Mouse (Mus musculus) lung, adult 2 months (tissue): Measurements from ENCODE around the gene Bmp7. TPM values are rescaled to one million over a fixed set of nuclear protein-coding genes. Genes with fewer than 3 reads are reported as not detected.

ENCODE experiments used
- DNase-seq: peaks from one replicate; pipeline ENCODE4 v3.0.0; 2022
- H3K4me1 ChIP-seq: fragments of 200-500 bp; 2 replicates; pipeline ENCODE4 v1.6.1; 2011; ENCODE audit warnings: low read length; ENCODE audit not compliant: control insufficient read depth, insufficient read depth
- H3K4me3 ChIP-seq: fragments of 200-500 bp; replicated peaks from 2 replicates; pipeline ENCODE3; 2011; ENCODE audit warnings: low read depth, mild to moderate bottlenecking, control low read depth, low read length; ENCODE audit errors: extremely low read depth
- CTCF ChIP-seq: fragments of 200-500 bp; IDR thresholded peaks from 2 replicates; pipeline ENCODE4 v1.5.1; 2011; ENCODE audit warnings: mild to moderate bottlenecking, low read length, control low read depth; ENCODE audit not compliant: insufficient read depth
- POLR2A ChIP-seq: fragments of 200-500 bp; IDR thresholded peaks from 2 replicates; pipeline ENCODE4 v1.6.1; 2011; ENCODE audit warnings: low read depth, mild to moderate bottlenecking, control low read depth, low read length, borderline replicate concordance; ENCODE audit errors: extremely low read depth
- WGBS: fragments of 180-500 bp; shearing (Covaris S2); methylation state at CpG from one replicate; pipeline ENCODE4 v1.1.7; 2018; 5-methylcytosine and 5-hydroxymethylcytosine counted together
- polyA plus RNA-seq: library from polyadenylated mRNA; depleted of rRNA; stranded (reverse); fragments of >200 nt; gene quantifications from 2 replicates; pipeline ENCODE4 v1.2.3, GENCODE M21; 2012

Gene Bmp7
- polyA plus RNA-seq, 1 experiment: 5.3 TPM

DNA sequence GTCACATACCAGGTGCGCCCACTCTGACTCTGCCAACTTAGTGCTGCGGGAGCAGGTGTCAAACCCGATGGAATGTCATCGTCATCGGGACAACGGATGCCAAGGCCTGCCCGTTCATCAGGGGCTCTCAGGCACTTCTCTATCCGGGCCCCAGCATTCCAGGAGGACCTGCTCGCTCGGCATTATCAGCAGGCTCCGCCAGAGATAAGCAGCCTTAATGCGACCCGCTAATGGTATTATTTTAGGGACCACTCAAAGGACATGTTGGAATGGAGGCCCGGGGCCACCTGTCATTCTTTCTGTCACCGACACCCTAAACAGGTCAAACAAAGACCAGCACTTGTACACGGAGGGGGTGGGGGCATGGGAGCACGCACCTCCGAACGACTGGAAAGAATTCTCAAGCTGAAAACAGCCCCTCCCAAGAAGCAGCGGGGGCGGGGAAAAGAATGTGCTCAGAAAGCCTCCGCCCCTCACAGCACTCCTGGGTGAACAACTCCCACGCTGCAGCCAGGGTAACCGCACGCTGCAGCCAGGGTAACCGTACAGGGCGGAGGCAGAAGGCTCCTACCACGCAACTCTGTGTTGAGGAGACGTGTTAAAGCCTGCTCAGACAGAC, 77.2 kb downstream of the Bmp7 start:
- no peak overlapping the region for H3K4me3 ChIP-seq
- 13% methylated on average over 29 of the region's 29 CpGs for WGBS
- H3K4me1 ChIP-seq: peaks cover 9% of the 10 kb centered on the region
- peak; percentile 50 for DNase-seq
- no peak for TF ChIP-seq POLR2A
- TF ChIP-seq CTCF: no peak

DNA sequence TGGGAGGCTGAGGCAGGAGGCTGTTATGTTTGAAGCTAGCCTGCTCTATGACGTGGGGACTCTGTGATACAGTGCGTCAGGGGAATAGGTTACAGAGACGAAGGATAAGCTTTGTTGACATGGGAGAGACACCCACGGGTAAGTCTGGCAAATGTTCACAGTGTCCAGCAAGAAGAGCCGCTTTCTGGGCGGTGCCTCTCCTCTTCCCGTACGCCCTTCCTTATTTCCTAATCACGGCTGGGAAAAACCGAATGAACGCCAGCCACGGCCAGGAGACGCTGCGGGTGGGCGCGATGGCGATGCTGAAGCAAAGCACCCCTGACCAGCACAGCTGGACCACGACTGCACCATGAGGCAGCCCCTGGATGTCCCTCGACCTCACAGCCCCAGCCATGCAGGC, 77.7 kb downstream of the Bmp7 start:
- 34% methylated on average over 19 of the region's 19 CpGs for WGBS
- no peak overlapping the region for H3K4me3 ChIP-seq
- peaks cover 9% of the 10 kb centered on the region for H3K4me1 ChIP-seq
- TF ChIP-seq POLR2A (no peak), CTCF (no peak)
- DNase-seq: no peak

DNA sequence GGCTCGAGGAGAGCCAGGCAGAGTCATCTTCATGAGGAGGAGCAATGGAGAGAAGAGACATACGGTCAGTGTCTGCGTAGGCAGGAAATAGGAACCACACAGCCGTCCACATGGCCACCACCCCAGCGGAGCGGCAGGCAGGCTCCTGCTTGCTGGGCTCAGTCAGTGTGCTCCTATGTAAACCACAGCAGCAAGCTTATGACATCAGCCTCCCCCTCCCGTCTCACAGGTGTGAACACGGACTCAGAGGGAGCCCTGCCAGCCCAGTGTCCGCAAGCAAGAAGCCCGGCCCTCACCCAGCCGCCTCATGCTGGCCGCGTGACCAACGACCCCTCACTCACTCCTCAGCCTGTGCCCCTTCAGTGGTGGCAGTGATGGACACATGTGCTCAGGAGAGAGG, 78.5 kb downstream of the Bmp7 start:
- H3K4me3 ChIP-seq: no peak overlapping the region
- no peak for DNase-seq
- peaks cover 9% of the 10 kb centered on the region for H3K4me1 ChIP-seq
- TF ChIP-seq POLR2A: no peak
- 53% methylated on average over 14 of the region's 14 CpGs for WGBS

DNA sequence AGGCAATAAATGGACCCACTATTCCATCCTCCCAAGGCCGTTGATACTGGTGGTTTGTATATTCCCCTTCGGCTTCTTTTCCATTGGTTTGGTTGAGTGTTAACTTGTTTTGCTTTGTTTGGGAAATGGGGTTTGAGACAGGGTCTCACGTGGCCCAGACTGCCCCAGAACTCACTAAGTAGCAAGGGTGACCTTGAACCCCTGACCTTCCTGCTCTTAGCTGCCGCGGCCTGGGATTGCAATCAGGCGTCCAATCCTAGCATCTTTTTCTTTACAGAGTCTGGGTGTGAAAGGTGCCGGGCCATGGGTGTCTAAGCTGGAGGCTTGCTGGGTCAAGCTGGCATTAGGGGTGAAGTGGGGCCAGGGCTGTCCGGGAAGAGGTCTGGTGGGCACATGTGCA, 79.5 kb downstream of the Bmp7 start:
- no peak overlapping the region for H3K4me3 ChIP-seq
- peaks cover 9% of the 10 kb centered on the region for H3K4me1 ChIP-seq
- DNase-seq: no peak
- TF ChIP-seq CTCF (no peak), POLR2A (no peak)
- whole genome bisulfite sequencing: 86% methylated on average over 8 of the region's 8 CpGs

- Histone ChIP-seq H3K4me3 (no peak overlapping the region), H3K4me1 (peaks cover 9% of the 10 kb centered on the region)
- DNase-seq: no peak
- no peak for TF ChIP-seq POLR2A
- TF ChIP-seq CTCF: no peak
- WGBS: 69% methylated on average over 7 of the region's 7 CpGs
Observed at GRCm38 (mm10) chr2:172860104-172860503, 80.0 kb downstream of the Bmp7 start.

GRCm38 (mm10) chr2:172857048-172857447, 83.1 kb downstream of the Bmp7 start:
- DNase-seq: no peak
- Histone ChIP-seq H3K4me3 (no peak overlapping the region), H3K4me1 (no peaks in the 10 kb centered on the region)
- 61% methylated on average over 10 of the region's 10 CpGs for WGBS
- TF ChIP-seq CTCF (no peak), POLR2A (no peak)

DNA sequence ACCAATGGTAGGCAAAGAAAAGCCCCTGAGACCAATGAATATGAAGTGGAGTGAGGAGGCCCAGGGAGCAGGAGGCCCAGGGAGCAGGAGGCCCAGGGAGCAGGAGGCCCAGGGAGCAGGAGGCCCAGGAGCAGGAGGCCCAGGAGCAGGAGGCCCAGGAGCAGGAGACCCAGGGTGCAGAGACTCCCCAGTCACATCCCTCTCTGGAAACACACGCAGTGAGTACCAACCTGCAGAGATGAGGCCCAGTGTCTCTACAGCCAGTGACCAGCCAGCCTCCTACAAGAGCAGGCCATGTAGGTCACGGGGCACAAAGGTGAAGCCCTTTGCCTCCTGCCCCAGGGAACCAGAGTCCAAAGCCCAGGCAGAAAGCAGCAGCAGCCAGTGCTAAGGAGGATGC, 83.6 kb downstream of the Bmp7 start:
- WGBS: 94% methylated on average over 2 of the region's 2 CpGs
- Histone ChIP-seq H3K4me1 (no peaks in the 10 kb centered on the region), H3K4me3 (no peak overlapping the region)
- DNase-seq: no peak
- TF ChIP-seq CTCF (no peak), POLR2A (no peak)

- no peak for DNase-seq
- Histone ChIP-seq H3K4me3 (no peak overlapping the region), H3K4me1 (no peaks in the 10 kb centered on the region)
- 43% methylated on average over 2 of the region's 2 CpGs for WGBS
- TF ChIP-seq POLR2A (no peak), CTCF (no peak)
Observed at GRCm38 (mm10) chr2:172854136-172854535, 86.0 kb downstream of the Bmp7 start.

GRCm38 (mm10) chr2:172851773-172852172, 88.3 kb downstream of the Bmp7 start:
- TF ChIP-seq POLR2A: no peak
- TF ChIP-seq CTCF: no peak
- DNase-seq: no peak
- no peak overlapping the region for H3K4me3 ChIP-seq
- H3K4me1 ChIP-seq: no peaks in the 10 kb centered on the region
- 53% methylated on average over 11 of the region's 11 CpGs for WGBS

GRCm38 (mm10) chr2:172848193-172848592, 91.9 kb downstream of the Bmp7 start:
- TF ChIP-seq CTCF (peak; percentile 72), POLR2A (no peak)
- no peaks in the 10 kb centered on the region for H3K4me1 ChIP-seq
- peak; percentile 39 for DNase-seq
- WGBS: 68% methylated on average over 6 of the region's 6 CpGs
- no peak overlapping the region for H3K4me3 ChIP-seq

GRCm38 (mm10) chr2:172846311-172846575, 93.9 kb downstream of the Bmp7 start:
- DNase-seq: no peak
- Histone ChIP-seq H3K4me1 (no peaks in the 10 kb centered on the region), H3K4me3 (no peak overlapping the region)
- no peak for TF ChIP-seq CTCF
- 85% methylated on average over 4 of the region's 4 CpGs for WGBS
